Mouse (Mus musculus) kidney, postnatal 14 days (tissue): ENCODE data around the gene Eln.
A peak's percentile ranks its signal among the peaks of the same experiment; 100 is the strongest.

ENCODE experiments used
- DNase-seq: peaks from one replicate; pipeline ENCODE4 v3.0.0; 2022; ENCODE audit warnings: mixed read lengths

The Eln gene

GRCm38 (mm10) chr5:134742221-134742795 is 4.8 kb downstream of the Eln start:
- DNase-seq = peak; percentile 44

GRCm38 (mm10) chr5:134740501-134741341 is 6.4 kb downstream of the Eln start:
- DNase-seq = peak; percentile 63

GRCm38 (mm10) chr5:134739951-134740350 is 7.2 kb downstream of the Eln start:
- no peak for DNase-seq

GRCm38 (mm10) chr5:134734920-134735319 is 12.2 kb downstream of the Eln start:
- DNase-seq = no peak

- peak; percentile 17 for DNase-seq
These were observed 13.1 kb downstream of the Eln start for GRCm38 (mm10) chr5:134734072-134734471.

- no peak for DNase-seq
These were observed 13.9 kb downstream of the Eln start for GRCm38 (mm10) chr5:134733241-134733640.

- DNase-seq = no peak
These were observed 18.0 kb downstream of the Eln start for GRCm38 (mm10) chr5:134729124-134729523.

- no peak for DNase-seq
These were observed 18.6 kb downstream of the Eln start for GRCm38 (mm10) chr5:134728535-134728934.

GRCm38 (mm10) chr5:134727001-134727639 is 20.0 kb downstream of the Eln start:
- DNase-seq = no peak

- DNase-seq = no peak
These were observed 21.8 kb downstream of the Eln start for GRCm38 (mm10) chr5:134725299-134725698.

GRCm38 (mm10) chr5:134720058-134720457 is 27.1 kb downstream of the Eln start:
- no peak for DNase-seq

- peak; percentile 25 for DNase-seq
These were observed 36.0 kb downstream of the Eln start for GRCm38 (mm10) chr5:134711076-134711475.

GRCm38 (mm10) chr5:134709275-134709674 is 37.8 kb downstream of the Eln start:
- peak; percentile 37 for DNase-seq

- DNase-seq = peak; percentile 75
These were observed 43.0 kb downstream of the Eln start for GRCm38 (mm10) chr5:134704157-134704556.

GRCm38 (mm10) chr5:134695539-134695938 is 51.6 kb downstream of the Eln start:
- no peak for DNase-seq

GRCm38 (mm10) chr5:134695082-134695481 is 52.0 kb downstream of the Eln start:
- no peak for DNase-seq

- no peak for DNase-seq
These were observed 54.4 kb downstream of the Eln start for GRCm38 (mm10) chr5:134692704-134693103.

GRCm38 (mm10) chr5:134688718-134689284 is 58.3 kb downstream of the Eln start:
- peak; percentile 100 for DNase-seq

GRCm38 (mm10) chr5:134688086-134688717 is 58.9 kb downstream of the Eln start, which contains the start of gene Limk1:
Gene Limk1, minus strand, starts transcription at chr5:134688598.
- DNase-seq = no peak

GRCm38 (mm10) chr5:134687187-134687586 is 59.9 kb downstream of the Eln start:
- DNase-seq = no peak

- DNase-seq = no peak
These were observed 60.6 kb downstream of the Eln start for GRCm38 (mm10) chr5:134686541-134686940.

- no peak for DNase-seq
These were observed 62.7 kb downstream of the Eln start for GRCm38 (mm10) chr5:134684398-134684797.

GRCm38 (mm10) chr5:134683813-134684212 is 63.3 kb downstream of the Eln start:
- no peak for DNase-seq
